Mouse (Mus musculus): ENCODE measurements around the gene D17Wsu92e.

DNA sequence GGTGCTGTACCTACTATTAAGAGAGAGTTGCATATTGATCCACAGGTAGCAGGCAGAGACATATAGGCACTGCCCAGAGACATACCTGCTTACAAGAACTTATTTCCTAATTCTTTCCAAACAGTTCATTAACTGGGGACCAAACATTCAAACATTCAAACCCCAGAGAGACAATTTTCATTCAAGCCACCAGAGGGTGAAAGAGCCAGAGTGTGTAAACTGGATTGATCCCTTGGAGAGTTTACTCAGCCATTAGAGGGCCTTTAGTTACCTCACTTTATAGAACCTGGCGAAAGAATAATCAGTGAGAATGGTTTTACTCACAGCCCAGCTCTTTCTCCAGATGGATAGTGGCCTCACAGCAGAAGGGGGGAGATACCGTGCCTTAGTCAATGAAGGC, 45.0 kb upstream of the D17Wsu92e start:
- TF ChIP-seq MAX (IDR thresholded peaks at IDR 0.05; ENCODE audit: low read length): no peak
- no peak for TF ChIP-seq CHD2 (IDR thresholded peaks at IDR 0.05; ENCODE audit: low read length)
- no peak for TF ChIP-seq POLR2AphosphoS2 (IDR thresholded peaks at IDR 0.05; ENCODE audit: low read depth, low read length)
- TF ChIP-seq CTCF (conservative IDR thresholded peaks at IDR 0.05 in 1 of 2, IDR thresholded peaks at IDR 0.05 in 1 of 2; ENCODE audit: low read depth in 2 of 2, low read length in 2 of 2): no peak
- TF ChIP-seq POLR2A (IDR thresholded peaks at IDR 0.05; ENCODE audit: low read depth, low read length): no peak
- TF ChIP-seq ZNF384 (IDR thresholded peaks at IDR 0.05; ENCODE audit: low read depth, low read length): no peak

Data from CH12.LX (cell line).